Mouse (Mus musculus) right cerebral cortex, postnatal 4 days (tissue): Measurements from ENCODE around the gene Faf2.

Experiments
- DNase-seq: peaks from one replicate; pipeline ENCODE4 v3.0.0-alpha.2; 2022

Faf2 gene

GRCm38 (mm10) chr13:54683301-54683700, 61.7 kb downstream of the Faf2 start:
- DNase-seq, result no peak

GRCm38 (mm10) chr13:54684140-54684896, 62.7 kb downstream of the Faf2 start:
- DNase-seq, result no peak

GRCm38 (mm10) chr13:54685174-54685573, 63.6 kb downstream of the Faf2 start:
- no peak for DNase-seq

- no peak for DNase-seq
Measured at GRCm38 (mm10) chr13:54686139-54687053, 64.8 kb downstream of the Faf2 start.

- peak; percentile 61 for DNase-seq
Measured at GRCm38 (mm10) chr13:54687096-54687495, 65.5 kb downstream of the Faf2 start.

GRCm38 (mm10) chr13:54687575-54688424, 66.2 kb downstream of the Faf2 start:
- peak; percentile 97 for DNase-seq

- no peak for DNase-seq
Measured at GRCm38 (mm10) chr13:54690151-54690740, 68.7 kb downstream of the Faf2 start.

- DNase-seq, result no peak
Measured at GRCm38 (mm10) chr13:54691737-54692136, 70.2 kb downstream of the Faf2 start.

GRCm38 (mm10) chr13:54692711-54693557, 71.3 kb downstream of the Faf2 start:
- no peak for DNase-seq

GRCm38 (mm10) chr13:54693558-54694347, 72.2 kb downstream of the Faf2 start, which contains the start of gene Rnf44:
Gene Rnf44 (minus strand): TSS chr13:54693907.
- DNase-seq, result peak; percentile 99

GRCm38 (mm10) chr13:54694348-54695060, 72.9 kb downstream of the Faf2 start:
- DNase-seq, result no peak

- no peak for DNase-seq
Measured at GRCm38 (mm10) chr13:54695479-54696230, 74.1 kb downstream of the Faf2 start.

GRCm38 (mm10) chr13:54701243-54701642, 79.7 kb downstream of the Faf2 start, which contains the start of gene Cdhr2:
Gene Cdhr2 (plus strand): TSS chr13:54701461.
- DNase-seq, result no peak

- no peak for DNase-seq
Measured at GRCm38 (mm10) chr13:54702507-54702906, 80.9 kb downstream of the Faf2 start.

GRCm38 (mm10) chr13:54704890-54705289, 83.3 kb downstream of the Faf2 start:
- DNase-seq, result no peak

GRCm38 (mm10) chr13:54710866-54711265, 89.3 kb downstream of the Faf2 start:
- DNase-seq, result no peak
